Mouse (Mus musculus): ENCODE results near the gene Tex14.
"Not testable (repeated sequence)": the region's sequence is repeated elsewhere in the genome, so short reads cannot be mapped to it uniquely, and the experiment has no call there.

Tex14 gene

DNA sequence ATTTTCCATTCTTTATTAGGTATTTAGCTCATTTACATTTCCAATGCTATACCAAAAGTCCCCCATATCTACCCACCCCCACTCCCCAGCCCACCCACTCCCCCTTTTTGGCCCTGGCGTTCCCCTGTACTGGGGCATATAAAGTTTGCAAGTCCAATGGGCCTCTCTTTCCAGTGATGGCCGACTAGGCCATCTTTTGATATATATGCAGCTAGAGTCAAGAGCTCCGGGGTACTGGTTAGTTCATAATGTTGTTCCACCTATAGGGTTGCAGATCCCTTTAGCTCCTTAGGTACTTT, 66.8 kb downstream of the Tex14 start:
- DNase-seq (ENCODE audit: low spot score in 2 of 2) = not testable (repeated sequence)

GRCm38 (mm10) chr11:87472058-87472457, 67.2 kb downstream of the Tex14 start:
- DNase-seq (ENCODE audit: low spot score in 2 of 2) = not testable (repeated sequence)

- DNase-seq (ENCODE audit: low spot score in 2 of 2) = not testable (repeated sequence)
Measured at GRCm38 (mm10) chr11:87479172-87479571, 74.3 kb downstream of the Tex14 start.

DNA sequence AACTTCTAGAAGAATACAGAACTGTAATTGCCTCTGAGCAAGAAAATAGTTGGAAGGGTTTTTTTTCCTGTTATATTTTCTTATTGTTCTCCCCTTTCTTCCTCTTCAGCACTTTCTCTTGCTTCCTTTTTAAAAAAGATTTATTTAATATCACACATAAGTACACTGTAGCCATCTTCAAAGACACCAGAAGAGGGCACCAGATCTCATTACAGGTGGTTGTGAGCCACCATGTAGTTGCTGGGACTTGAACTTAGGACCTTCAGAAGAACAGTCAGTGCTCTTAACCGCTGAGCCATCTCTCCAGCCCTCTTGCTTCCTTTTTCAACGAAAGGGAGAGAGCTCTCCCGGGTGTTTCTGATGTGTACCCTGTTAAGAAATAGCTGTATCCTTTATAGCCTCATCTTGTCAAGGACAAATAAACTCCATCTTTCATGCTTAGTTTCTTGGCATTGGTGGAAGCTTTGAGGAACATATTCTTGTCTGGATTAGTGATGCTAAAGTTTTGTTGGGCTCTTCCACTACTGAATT, 79.0 kb downstream of the Tex14 start:
- no peak for DNase-seq (ENCODE audit: low spot score in 2 of 2)

DNA sequence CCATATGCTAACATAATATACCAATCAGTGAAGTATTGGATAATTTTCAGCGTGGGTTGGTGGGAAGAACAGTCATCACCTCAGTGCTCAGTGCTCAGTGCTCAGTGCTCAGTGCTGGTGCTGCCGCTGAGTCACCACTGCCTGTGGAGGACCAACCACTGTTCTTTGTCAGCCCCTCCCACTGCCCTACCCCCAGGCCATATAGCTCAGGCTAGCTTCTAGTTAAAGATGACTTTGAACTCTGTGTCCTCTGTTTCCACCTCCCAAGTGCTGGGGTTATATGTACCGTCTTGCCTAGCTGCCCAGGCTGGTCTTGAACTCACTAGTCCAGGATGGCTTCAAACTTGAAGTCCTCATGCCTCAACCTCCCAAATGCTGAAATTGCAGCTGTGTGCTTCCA, 84.1 kb downstream of the Tex14 start:
- DNase-seq (ENCODE audit: low spot score in 2 of 2) = no peak

DNA sequence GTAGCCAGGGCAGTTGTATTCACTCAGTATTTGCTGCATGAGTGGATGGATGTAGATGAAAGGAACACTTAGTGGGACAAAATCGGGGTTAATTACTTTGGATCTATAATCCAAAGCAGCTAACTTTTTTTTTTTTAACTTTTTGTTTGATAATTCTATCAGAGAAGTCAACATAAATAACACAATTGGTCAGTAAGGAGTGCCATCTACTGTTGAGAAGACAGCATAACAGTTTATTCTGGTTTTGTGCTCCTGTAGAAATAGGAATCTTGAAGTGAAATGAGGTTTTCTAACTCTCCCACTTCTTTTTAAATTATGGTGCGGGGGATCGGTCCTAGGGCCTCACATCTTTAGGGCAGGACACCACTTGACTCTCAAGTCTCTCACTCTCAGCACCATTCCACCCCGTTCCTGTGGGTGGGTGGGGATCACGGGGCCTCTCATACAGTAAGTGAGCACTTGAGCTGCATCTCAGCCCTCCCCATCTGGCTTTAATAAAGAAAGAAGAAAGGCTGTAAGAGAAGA, 99.9 kb downstream of the Tex14 start:
- DNase-seq (ENCODE audit: low spot score in 2 of 2) = no peak

DNA sequence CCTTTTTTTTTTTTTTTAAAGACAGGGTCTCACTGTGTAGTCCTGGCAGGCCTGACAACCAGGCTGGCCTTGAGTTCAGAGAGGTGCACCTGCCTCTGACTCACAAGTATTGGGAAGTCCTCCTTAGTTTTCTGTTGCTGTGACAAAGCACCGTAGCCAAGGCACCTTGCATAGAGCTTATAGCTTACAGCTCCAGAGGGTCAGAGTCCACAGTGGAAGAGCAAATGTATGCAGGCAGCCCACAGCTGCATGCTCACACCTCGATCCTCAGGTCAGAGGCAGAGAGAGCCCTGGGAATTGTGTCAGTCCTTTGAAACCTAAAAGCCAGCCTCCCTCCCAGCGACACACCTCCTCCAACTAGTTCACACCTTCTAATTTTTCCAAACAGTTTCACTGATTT, 101.6 kb downstream of the Tex14 start:
- no peak for DNase-seq (ENCODE audit: low spot score in 2 of 2)

GRCm38 (mm10) chr11:87507043-87507442, 102.2 kb downstream of the Tex14 start:
- DNase-seq (ENCODE audit: low spot score in 2 of 2) = no peak

DNA sequence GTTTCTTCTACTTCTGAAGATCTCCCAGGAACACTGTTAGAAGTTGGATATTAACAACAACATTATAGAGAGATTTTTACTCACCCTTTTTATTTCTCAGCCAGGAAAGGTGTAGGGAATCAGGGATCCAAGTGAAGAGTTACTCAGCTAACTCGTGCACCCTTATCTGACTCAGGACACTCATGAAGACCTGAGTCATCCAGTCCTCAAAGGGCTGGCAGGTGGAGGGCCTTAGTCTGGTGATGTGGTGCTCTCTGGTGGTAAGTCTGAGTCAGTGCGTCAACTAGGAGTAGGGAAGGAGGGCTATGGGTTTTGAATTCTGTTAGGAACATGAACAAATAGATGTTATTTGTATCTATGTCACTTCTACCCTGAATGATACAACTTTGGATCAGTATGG, 114.4 kb downstream of the Tex14 start:
- DNase-seq (ENCODE audit: low spot score in 2 of 2) = no peak

- DNase-seq (ENCODE audit: low spot score in 2 of 2) = no peak
Measured at GRCm38 (mm10) chr11:87523466-87523865, 118.6 kb downstream of the Tex14 start.

DNA sequence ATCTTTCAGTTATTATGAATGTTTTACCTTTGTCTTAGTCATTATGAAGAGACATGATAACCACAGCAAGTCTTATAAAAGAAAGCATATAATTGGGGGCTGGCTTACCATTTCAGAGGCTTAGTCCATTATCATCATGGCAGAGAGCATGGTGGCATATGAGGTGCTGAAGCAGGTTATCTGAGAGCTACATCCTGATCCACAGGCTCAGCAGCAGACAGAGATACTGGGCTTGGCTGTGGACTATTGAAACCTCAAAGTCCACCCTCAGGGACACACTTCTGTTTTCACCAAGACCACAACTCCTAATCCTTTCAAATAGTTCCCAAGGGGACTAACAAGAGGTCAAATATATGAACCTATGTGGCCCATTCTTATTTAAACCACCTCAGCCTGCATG, 119.1 kb downstream of the Tex14 start:
- no peak for DNase-seq (ENCODE audit: low spot score in 2 of 2)

- no peak for DNase-seq (ENCODE audit: low spot score in 2 of 2)
Measured at GRCm38 (mm10) chr11:87524780-87525179, 119.9 kb downstream of the Tex14 start.

GRCm38 (mm10) chr11:87527364-87527763, 122.5 kb downstream of the Tex14 start:
- no peak for DNase-seq (ENCODE audit: low spot score in 2 of 2)

DNA sequence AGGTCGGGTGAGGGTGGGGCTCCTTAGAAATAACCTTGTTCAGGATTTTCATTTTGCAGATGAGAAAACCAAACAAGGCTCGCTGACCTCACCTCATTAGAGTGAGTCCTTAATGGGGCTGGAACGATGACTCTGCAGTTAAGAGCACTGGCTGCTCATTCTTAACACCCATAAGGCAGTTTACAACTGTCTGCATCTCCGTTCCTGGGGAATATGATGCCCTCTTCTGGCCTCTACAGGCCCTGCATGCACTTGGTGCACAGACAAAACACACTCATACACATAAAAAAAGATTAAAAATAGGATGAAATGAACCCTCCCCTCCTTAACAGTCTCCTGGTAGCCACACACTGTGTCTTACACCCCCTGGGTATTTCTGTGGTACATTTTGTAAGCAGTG, 123.1 kb downstream of the Tex14 start:
- DNase-seq (ENCODE audit: low spot score in 2 of 2) = no peak

- DNase-seq (ENCODE audit: low spot score in 2 of 2) = no peak
Measured at GRCm38 (mm10) chr11:87531695-87532094, 126.8 kb downstream of the Tex14 start.

GRCm38 (mm10) chr11:87542285-87542684, 137.4 kb downstream of the Tex14 start:
- DNase-seq (ENCODE audit: low spot score in 2 of 2) = no peak

- no peak for DNase-seq (ENCODE audit: low spot score in 2 of 2)
Measured at GRCm38 (mm10) chr11:87542906-87543305, 138.0 kb downstream of the Tex14 start.

GRCm38 (mm10) chr11:87553342-87553741, 148.5 kb downstream of the Tex14 start:
- no peak for DNase-seq (ENCODE audit: low spot score in 2 of 2)

DNA sequence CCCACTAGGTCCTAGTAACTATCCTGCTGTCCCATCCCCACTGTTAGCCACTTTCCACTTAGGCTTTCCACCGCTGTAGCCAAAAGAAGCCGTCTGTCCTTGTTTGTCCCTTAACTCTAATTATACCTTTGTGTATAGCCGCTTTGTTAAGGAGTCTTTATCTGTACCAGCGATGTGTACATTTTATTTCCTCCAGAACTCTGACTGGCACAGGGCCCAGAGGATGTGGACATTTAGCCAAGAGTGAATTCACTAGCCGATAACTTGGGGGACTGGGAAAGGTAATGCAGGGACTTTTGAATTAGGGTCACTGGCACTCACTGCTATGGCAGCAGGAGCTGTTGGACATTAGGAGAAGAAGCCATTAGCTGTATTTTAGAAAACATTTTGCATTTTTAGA, 149.5 kb downstream of the Tex14 start:
- no peak for DNase-seq (ENCODE audit: low spot score in 2 of 2)

- DNase-seq (ENCODE audit: low spot score in 2 of 2) = no peak
Measured at GRCm38 (mm10) chr11:87555106-87555703, 150.3 kb downstream of the Tex14 start.

DNA sequence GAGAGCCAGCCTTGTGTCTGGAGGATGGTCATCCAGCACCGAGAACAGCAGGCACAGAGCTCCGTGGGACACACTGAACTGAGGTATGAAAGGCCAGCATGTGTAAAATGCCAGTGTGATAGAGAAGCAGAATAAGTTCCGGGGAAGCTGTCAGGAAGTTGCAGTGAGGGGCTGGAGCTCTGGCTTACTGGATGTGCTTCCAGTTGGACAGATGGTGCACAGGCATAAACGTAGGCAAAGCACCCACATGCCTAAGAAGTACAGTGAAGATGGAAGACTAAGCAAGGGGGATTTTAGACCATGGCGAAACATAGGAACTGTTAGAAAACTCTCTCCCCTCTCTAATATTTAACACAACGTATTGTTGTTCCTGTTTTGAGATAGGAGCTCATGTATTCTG, 156.3 kb downstream of the Tex14 start:
- DNase-seq (ENCODE audit: low spot score in 2 of 2) = no peak

GRCm38 (mm10) chr11:87566501-87566900, 161.6 kb downstream of the Tex14 start, which contains the start of gene Gm11492:
Gm11492 (plus strand) TSS chr11:87566653.
- DNase-seq (ENCODE audit: low spot score in 2 of 2) = no peak

GRCm38 (mm10) chr11:87568255-87568953, 163.5 kb downstream of the Tex14 start, which contains the start of gene Sept4:
Sept4 (plus strand) TSS chr11:87568903.
- no peak for DNase-seq (ENCODE audit: low spot score in 2 of 2)
